Comparison of ENCODE assay signal across 19 mouse cellular contexts in genomic region chr2:91636229-91636628, GRCm38 (mm10). TPM values are rescaled to one million over a fixed set of nuclear protein-coding genes. Genes with fewer than 3 reads are reported as not detected.
A peak's percentile ranks its signal among the peaks of the same experiment; 100 is the strongest.
DNase-seq lines count a peak whose midpoint lies in the region; ATAC-seq and TF ChIP-seq lines count a peak whose summit lies in the region.
"Had no signal": no experiment of that assay in that cellular context is flagged by ENCODE, and none has a peak within 500 bp of the region (broad histone marks: within the 10 kb centered on the region; RNA-seq: fewer than 3 reads in every experiment).

Gene F2 (minus strand): TSS chr2:91636414.

- DNase-seq in adrenal gland, postnatal 10 days: peak; percentile 26
- DNase-seq in adrenal gland, postnatal 25 days: no peak
- no peak for DNase-seq in testis, postnatal 14 days (ENCODE audit: low spot score)
- DNase-seq in liver, embryonic 14.5 days (ENCODE audit: low read depth in 3 of 3, low spot score in 3 of 3): no peak
- no peak for DNase-seq in stomach, postnatal 0 days (ENCODE audit: low spot score)
- DNase-seq in layer of hippocampus, adult 18-20 months (ENCODE audit: low spot score in 2 of 2): no peak
- no peak for DNase-seq in left cerebral cortex, adult 18-20 months (ENCODE audit: low spot score in 2 of 2)
- DNase-seq: cerebellum, postnatal 10 days; kidney, adult 11 months; kidney, postnatal 10 days; layer of hippocampus, adult 9-11 months; lung, postnatal 4 days; midbrain, embryonic 14.5 days; right cerebral cortex, adult 18-20 months; spleen, adult 18-20 months had no signal

- H3K27me3 ChIP-seq in testis, adult 2 months (ENCODE audit: control insufficient read depth, insufficient read depth, low read length): no peaks in the 10 kb centered on the region
- no peaks in the 10 kb centered on the region for H3K27me3 ChIP-seq in liver, embryonic 14.5 days (ENCODE audit: control insufficient read depth, insufficient read depth, low read length)
- no peaks in the 10 kb centered on the region for H3K27me3 ChIP-seq in stomach, postnatal 0 days (ENCODE audit: control insufficient read depth, insufficient read depth, low read length)
- H3K27me3 ChIP-seq: heart, embryonic 15.5 days; hindbrain, embryonic 12.5 days had no signal

- H3K9me3 ChIP-seq in liver, embryonic 14.5 days (ENCODE audit: control insufficient read depth, low read length): no peaks in the 10 kb centered on the region
- no peaks in the 10 kb centered on the region for H3K9me3 ChIP-seq in stomach, postnatal 0 days (ENCODE audit: control insufficient read depth, low read length)
- H3K9me3 ChIP-seq: embryonic facial prominence, embryonic 10.5 days; heart, embryonic 15.5 days; hindbrain, embryonic 12.5 days had no signal

- peaks cover 4% of the 10 kb centered on the region for H3K4me1 ChIP-seq in testis, adult 2 months (ENCODE audit: control insufficient read depth, insufficient read depth, low read length)
- H3K4me1 ChIP-seq in liver, embryonic 14.5 days (replicated peaks; ENCODE audit: control insufficient read depth in 2 of 2, insufficient read depth in 2 of 2, low read length in 1 of 2): peaks cover 3 to 29% of the 10 kb centered on the region in 2 experiments
- no peaks in the 10 kb centered on the region for H3K4me1 ChIP-seq in stomach, postnatal 0 days (replicated peaks; ENCODE audit: control insufficient read depth, insufficient read depth)
- H3K4me1 ChIP-seq: heart, embryonic 15.5 days; hindbrain, embryonic 12.5 days had no signal

- TF ChIP-seq CTCF in testis, adult 2 months (IDR thresholded peaks at IDR 0.05; ENCODE audit: control insufficient read depth, insufficient read depth, insufficient replicate concordance, low read depth, low read length): no peak
- TF ChIP-seq CTCF in liver, embryonic 14.5 days (IDR thresholded peaks at IDR 0.05; ENCODE audit: low read depth): no peak
- no peak for TF ChIP-seq CTCF in stomach, postnatal 0 days (IDR thresholded peaks at IDR 0.05; ENCODE audit: low read depth)

- no peak for TF ChIP-seq EP300 in liver, embryonic 14.5 days (IDR thresholded peaks at IDR 0.05; ENCODE audit: low read depth)
- no peak for TF ChIP-seq EP300 in stomach, postnatal 0 days (optimal IDR thresholded peaks at IDR 0.05)

- peak within 1 kb of the TSS; percentile 2 for H3K9ac ChIP-seq in liver, embryonic 14.5 days (replicated peaks)
- H3K9ac ChIP-seq in stomach, postnatal 0 days (ENCODE audit: low read length): no peak within 1 kb of the TSS
- H3K9ac ChIP-seq: heart, embryonic 15.5 days; hindbrain, embryonic 12.5 days had no signal

- ATAC-seq in liver, embryonic 14.5 days (ENCODE audit: insufficient read depth): peak; percentile 23; the same call in 1 of the 2 replicates
- ATAC-seq in stomach, postnatal 0 days (ENCODE audit: low FRiP score, low TSS enrichment): no peak

- H3K27ac ChIP-seq in testis, adult 2 months (ENCODE audit: control insufficient read depth, insufficient read depth, low read depth, low read length): no peak within 1 kb of the TSS
- no peak within 1 kb of the TSS; the same call in none of the 2 replicates for H3K27ac ChIP-seq in liver, embryonic 14.5 days
- peak within 1 kb of the TSS; percentile 81 for H3K27ac ChIP-seq in stomach, postnatal 0 days (replicated peaks)
- H3K27ac ChIP-seq: embryonic facial prominence, embryonic 10.5 days; heart, embryonic 15.5 days; hindbrain, embryonic 12.5 days had no signal

- peak within 1 kb of the TSS; percentile 43 for H3K4me2 ChIP-seq in liver, embryonic 14.5 days (ENCODE audit: low read depth)
- H3K4me2 ChIP-seq in stomach, postnatal 0 days (replicated peaks; ENCODE audit: low read depth): no peak within 1 kb of the TSS
- H3K4me2 ChIP-seq: heart, embryonic 15.5 days; hindbrain, embryonic 12.5 days had no signal

- TF ChIP-seq POLR2A in testis, adult 2 months (IDR thresholded peaks at IDR 0.05; ENCODE audit: control insufficient read depth, low read depth, low read length): no peak

- peak within 1 kb of the TSS; percentile 8; the same call in 1 of the 2 replicates for H3K4me3 ChIP-seq in testis, adult 2 months (ENCODE audit: control insufficient read depth, low read depth, low read length)
- H3K4me3 ChIP-seq in liver, embryonic 14.5 days (ENCODE audit: insufficient read depth in 1 of 2, low read depth in 2 of 2, low read length in 2 of 2): peak within 1 kb of the TSS; percentile 43 to 45
- no peak within 1 kb of the TSS for H3K4me3 ChIP-seq in stomach, postnatal 0 days (ENCODE audit: low read depth, low read length)
- H3K4me3 ChIP-seq: embryonic facial prominence, embryonic 10.5 days; heart, embryonic 15.5 days; hindbrain, embryonic 12.5 days had no signal

- H3K36me3 ChIP-seq in testis, adult 2 months (ENCODE audit: control insufficient read depth, insufficient read depth, low read length): no peaks in the 10 kb centered on the region
- no peaks in the 10 kb centered on the region for H3K36me3 ChIP-seq in liver, embryonic 14.5 days (replicated peaks; ENCODE audit: control insufficient read depth, insufficient read depth, low read depth)
- no peaks in the 10 kb centered on the region for H3K36me3 ChIP-seq in stomach, postnatal 0 days (ENCODE audit: control insufficient read depth, insufficient read depth, low read length)
- H3K36me3 ChIP-seq: embryonic facial prominence, embryonic 10.5 days; heart, embryonic 15.5 days; hindbrain, embryonic 12.5 days had no signal

- 79% methylated on average over 8 of the region's 8 CpGs for WGBS in liver, embryonic 14.5 days (ENCODE audit: insufficient replicate concordance)
- WGBS in stomach, postnatal 0 days: 59% methylated on average over 8 of the region's 8 CpGs

RNA-seq across cellular contexts. Expression of gene F2, which starts in this region (rescaled TPM):
- total RNA-seq in adrenal gland, postnatal 10 days (2021): 100 to 1,000 TPM; 156 to 377 TPM
- 0.15 and 13.7 TPM in 2 replicates for total RNA-seq in adrenal gland, postnatal 25 days (2021)
- 0.08 and 0.14 TPM in 2 replicates for polyA plus RNA-seq in testis, adult 2 months (2012; rRNA removed)
- polyA plus RNA-seq in liver, embryonic 14.5 days (2012; rRNA removed): 174 and 202 TPM in 2 replicates
- 203 and 213 TPM in 2 replicates for polyA plus RNA-seq in liver, embryonic 14.5 days (2014; fragmentation: Nextera tagmentation; extraction: Ambion mirVana)
- polyA plus RNA-seq in stomach, postnatal 0 days (2015; fragmentation: Nextera tagmentation; extraction: Ambion mirVana): 3.3 and 4.7 TPM in 2 replicates
- not detected for total RNA-seq in layer of hippocampus, adult 18-20 months (2021)
- total RNA-seq in left cerebral cortex, adult 18-20 months (2021): under 1 TPM in 1 of 2 experiments, not detected in 1; 0.14 TPM

Comparison
In these comparisons a context has a peak if more than half of its experiments do, and no peak if none do; other contexts are left out.
1. RNA of gene F2 (total RNA-seq): 156 to 377 TPM in adrenal gland, postnatal 10 days; 0.15 to 13.7 TPM in adrenal gland, postnatal 25 days, 0.14 TPM in left cerebral cortex, adult 18-20 months and not detected in layer of hippocampus, adult 18-20 months; every median in the first group is over 10 times any median in the second.
2. RNA of gene F2 (polyA plus RNA-seq): 174 to 213 TPM in liver, embryonic 14.5 days; 3.3 to 4.7 TPM in stomach, postnatal 0 days and 0.08 to 0.14 TPM in testis, adult 2 months; every median in the first group is over 10 times any median in the second.